Mouse (Mus musculus): ENCODE measurements around the gene Kcnab1.

- TF ChIP-seq CTCF (IDR thresholded peaks at IDR 0.05) (no peak), EP300 (IDR thresholded peaks at IDR 0.05) (no peak)
Measured at GRCm38 (mm10) chr3:65316738-65317137, 207.6 kb downstream of the Kcnab1 start.
